Mouse (Mus musculus) neutrophil, adult 5-6 weeks (primary cell): Measurements from ENCODE around the gene Plxna4. TPM values are rescaled to one million over a fixed set of nuclear protein-coding genes. Genes with fewer than 3 reads are reported as not detected.

ENCODE experiments used
- ATAC-seq: fragments of 151-379, 151-347 bp; 2 replicates; pipeline ENCODE4 v1.8.0; 2017; ENCODE audit warnings: mild to moderate bottlenecking, moderate TSS enrichment; ENCODE audit not compliant: insufficient number of reproducible peaks, poor library complexity, low FRiP score, severe bottlenecking; ENCODE audit errors: extremely low read depth
- total RNA-seq: library from RNA; stranded (forward); fragments of 200-1000 nt; gene quantifications from 2 replicates; pipeline ENCODE4 v1.2.3, GENCODE M21; 2017

Gene Plxna4
- total RNA-seq, 1 experiment from 2014 or later: 0.81 TPM

DNA sequence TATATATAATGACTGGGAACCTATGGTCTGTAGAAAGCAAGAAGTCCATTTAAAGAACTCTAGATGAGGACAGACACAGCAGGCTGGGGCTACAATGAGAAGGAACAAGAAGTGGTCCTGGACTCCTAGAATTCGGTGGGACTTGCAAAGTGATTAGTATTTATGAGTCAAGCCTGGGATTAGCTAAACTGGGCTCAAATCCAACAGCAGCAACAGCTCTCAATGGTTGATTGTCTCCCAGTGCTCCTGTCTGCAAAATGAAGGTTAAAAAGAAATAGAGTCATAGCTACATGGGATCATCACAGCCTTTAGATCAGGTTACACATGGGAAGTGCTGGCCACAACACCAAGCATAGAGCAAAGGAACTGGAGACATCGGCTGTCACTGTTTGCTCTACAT, 148.6 kb downstream of the Plxna4 start:
- no peak for ATAC-seq

DNA sequence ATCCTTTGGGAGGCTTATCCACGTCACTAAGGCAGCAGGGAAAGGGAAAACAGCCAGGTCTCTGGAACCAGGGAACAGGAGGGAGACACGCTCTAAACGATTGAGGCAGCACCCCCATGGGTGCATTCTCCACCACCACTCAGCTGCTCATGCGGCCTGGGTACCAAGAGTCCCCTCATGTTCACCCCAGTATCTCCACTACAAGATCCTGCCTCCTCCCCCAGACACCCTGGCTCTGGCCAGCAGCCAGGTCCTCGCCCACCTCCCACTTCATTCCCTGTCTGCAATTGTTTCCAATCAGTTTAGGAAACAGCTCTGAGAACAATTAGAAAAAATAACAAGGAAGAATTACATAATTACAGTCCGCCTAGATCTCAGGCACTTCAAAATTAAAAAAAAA, 150.8 kb downstream of the Plxna4 start:
- no peak for ATAC-seq

DNA sequence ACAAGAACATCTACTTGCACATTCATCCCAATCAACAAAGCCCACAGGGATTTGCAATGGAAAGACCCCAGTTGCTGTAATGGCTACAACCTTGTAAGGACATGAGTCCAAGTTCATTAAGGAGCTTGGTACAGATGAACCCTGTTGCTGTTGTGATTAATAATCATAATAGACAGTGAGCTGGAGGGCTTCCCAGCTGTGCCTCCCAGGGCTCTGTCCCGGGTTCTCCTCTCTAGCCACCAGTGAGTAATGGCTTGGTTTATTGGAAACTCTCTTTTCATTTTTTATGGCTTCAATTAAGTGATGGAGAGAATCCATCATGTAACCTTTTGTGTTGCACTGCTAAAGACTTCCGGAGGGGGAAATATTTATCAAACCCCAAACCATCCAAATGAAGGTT, 164.9 kb downstream of the Plxna4 start:
- ATAC-seq: no peak

DNA sequence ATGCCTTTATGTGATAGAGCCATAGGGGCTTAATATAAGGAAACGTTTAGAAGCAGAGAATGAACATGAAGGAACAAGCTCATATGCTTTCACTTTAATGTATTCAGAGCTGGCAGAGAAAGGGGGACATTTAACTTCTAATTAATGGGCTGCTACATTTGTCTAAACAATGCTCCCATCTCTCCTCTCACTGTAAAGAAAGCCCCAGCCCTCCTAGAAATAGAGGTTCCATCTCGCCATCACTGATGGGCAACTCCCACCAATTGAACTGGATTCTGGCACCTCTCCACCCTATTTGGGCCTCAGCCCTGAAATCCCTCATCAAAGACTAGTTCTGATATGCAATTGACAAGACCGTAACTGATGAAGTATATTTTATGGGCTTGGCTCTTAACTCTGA, 167.4 kb downstream of the Plxna4 start:
- no peak for ATAC-seq

DNA sequence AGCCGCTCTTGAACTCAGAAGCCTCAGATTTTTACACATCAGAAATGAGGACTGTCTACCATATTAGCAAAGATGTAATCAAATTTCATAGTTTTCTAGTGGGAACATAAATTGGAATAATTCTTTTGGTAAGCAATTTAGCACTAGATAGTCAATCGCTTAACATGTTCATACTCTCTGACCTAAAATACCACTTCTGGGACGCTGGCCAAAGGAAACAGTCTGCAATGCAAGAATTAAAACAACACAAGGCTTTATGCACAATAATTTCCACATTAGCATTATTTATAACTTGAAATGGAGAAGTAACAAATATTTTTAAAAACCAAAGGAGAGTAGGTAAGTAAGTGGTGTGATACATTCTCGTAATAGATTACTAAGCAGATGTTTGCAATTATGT, 170.6 kb downstream of the Plxna4 start:
- ATAC-seq: no peak

DNA sequence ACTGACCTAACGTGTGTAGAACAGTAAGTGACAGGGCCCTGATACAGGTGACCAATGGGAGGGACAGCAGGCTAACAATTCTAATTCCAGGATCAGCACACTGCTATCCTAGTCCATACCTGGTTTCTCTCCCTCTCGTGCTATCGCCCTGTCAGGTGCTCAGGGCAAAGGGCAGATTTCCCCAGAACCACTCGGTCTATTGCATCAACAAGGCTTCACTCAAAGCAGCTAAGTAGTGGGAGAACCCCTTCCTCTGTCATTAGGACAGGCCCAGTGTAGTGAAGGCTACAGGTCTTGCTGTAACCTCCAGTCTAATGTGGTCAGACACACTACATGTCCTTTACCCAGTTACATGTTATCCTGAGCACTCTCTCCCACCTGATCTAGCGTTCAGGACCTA, 176.7 kb downstream of the Plxna4 start:
- no peak for ATAC-seq

DNA sequence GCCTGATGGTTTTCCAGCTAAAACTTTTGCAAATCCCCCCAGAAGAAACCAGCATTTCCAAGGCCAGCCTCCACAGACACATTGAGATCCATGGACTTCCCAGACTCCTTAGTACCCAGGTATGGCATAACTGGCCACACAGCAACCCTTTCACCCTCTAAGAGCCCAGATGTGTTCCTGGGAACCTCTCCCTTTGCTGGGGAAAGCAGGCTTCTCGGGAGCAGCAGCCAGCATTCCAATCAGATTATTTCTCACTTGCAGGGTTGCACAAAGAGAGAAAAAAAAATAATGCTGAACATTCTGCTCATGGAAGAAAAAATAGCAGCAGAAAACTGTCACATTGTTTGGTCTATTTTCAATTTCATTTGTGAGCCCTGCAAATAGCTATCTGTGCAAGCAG, 178.4 kb downstream of the Plxna4 start:
- no peak for ATAC-seq

DNA sequence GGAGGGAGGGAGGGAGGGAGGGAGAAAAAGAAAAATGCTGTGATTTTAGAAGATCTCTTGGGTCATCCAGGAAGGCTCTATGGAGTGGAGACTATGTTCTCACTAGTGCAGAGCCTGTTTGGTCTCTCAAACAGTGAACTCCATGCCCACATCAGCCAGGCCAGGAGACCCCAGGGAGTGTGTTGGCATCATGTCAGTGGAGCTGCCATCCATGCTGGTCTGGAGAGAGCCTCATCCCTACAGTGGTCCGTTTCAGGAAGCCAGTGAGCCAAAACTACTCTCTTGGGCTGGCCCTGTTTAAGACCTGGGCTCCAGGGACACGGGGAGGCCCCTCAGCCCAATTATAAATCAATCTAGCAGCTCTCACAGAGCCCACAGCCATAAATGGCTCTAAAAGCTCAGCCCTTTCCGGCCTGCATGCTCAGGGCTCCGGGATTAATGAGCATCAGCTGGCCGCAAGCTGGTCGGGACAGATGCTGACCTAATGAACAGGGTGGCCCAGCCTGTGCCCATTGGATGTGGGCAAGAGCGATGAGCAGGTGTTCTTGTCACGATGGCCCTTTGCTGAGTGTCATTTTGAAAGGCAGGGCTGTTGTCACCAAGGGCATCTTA, 180.3 kb downstream of the Plxna4 start:
- no peak for ATAC-seq

DNA sequence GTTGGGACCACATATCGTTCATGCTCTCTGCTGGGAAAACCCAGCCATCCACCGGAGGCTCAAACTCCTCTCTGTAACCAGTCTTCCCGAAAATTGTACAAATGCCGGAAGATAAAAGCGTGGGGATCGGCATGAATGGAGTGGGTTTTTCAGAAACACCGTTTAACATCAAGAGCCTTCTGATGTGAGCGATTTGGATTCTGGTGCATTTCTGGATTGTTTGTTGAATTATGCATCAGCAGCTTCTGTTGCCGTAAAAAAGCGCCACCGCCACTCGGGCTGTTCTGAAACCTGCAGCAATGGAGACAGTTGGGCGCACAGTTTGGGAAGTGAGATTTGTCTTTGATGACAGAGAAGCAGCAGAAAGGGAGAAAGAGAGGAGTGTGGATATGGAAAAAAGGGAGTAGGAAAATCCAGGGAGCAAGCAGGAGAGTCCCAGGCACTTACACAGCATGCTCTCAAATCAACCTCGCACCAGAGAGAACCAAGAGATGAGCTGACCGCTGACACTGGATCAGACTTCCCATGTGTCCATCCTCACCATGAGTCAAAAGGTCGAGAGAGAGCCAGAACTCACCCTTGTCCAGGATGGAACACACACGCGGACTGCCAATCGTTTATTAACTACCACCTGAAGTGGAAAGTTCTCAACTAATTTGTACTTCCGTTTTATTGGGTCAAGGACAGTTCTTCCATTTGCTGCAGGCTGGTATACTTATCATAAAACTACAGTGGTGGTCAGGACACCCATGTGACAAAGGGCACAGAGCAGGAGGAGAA, 181.5 kb downstream of the Plxna4 start:
- ATAC-seq: no peak

DNA sequence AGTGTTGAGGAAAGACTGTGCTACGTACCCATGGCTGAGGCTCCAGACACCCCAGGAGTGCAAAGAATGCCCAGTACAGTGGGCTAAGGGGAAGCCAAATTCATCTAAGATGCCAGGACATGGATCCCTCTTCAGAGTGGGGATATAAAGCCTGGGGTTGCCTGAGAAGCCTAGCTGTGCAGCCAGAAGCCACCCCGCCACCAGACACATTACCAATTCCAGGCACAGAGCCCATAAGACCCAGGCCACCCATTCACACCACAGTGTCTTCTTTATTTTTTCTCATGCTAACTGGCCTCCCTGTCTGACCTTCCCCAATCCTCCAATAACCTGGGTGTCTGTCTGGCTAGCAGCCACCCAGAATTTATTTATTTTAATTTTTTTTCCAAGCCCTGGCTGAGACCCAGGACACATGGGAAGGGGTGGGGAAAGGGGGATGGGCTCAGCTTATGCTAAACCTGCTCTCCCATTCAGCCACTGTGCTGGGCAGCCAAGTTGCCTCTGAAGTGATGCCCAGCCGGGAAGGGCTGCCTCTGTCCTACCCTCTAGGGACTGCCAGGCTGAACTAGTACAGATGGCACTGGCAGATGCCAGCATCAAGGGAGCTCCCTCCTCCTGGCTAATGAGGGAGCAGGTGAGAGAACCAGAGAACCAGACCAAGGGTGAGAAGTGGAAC, 185.3 kb downstream of the Plxna4 start:
- no peak for ATAC-seq

DNA sequence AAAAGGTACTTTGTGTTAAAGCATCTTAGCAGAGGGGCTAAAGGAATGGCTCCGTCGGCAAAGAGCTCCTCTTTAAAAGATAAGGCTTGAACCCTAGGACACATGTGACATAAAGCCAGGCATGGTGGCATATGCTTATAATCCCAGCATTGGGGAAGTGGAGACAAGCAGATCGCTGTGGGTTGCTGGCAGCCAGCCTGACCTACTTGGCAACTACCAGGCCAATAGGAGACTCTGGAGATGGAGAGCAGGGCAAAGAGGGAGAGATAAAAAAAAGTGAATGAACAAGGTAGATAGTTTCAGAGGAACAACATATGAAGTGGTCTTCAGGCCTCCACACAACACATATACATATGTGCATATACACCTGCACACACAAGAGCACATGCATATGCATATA, 189.7 kb downstream of the Plxna4 start:
- ATAC-seq: no peak

DNA sequence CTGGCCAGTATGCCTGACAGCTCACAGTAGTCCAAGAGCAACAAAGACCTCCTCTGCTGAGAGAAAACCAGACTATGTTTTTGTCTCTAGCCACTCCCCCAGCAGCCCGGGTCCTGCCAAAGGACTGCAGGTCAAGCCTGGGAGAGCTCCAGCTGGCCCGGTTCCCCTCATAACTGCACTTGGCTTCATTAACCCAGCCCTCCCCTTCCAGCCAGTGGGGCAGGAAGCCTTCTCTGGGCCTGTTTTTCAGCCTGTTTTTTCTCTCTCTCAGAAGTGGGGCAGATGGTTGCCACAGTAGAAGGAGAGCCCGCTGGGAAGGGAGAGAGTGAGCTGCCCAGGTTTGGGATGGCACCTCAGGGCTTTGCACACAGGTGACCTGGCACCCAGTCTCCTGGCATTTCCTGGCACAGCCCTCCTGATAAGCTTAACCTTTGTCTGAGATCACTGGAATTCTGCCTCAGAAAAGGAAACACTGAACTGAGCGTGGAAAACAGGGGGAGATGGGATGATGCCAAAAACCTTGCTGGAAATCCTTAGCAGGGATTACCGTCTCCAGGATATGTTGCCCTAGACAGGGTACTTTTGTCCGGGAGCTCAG, 190.8 kb downstream of the Plxna4 start:
- no peak for ATAC-seq

DNA sequence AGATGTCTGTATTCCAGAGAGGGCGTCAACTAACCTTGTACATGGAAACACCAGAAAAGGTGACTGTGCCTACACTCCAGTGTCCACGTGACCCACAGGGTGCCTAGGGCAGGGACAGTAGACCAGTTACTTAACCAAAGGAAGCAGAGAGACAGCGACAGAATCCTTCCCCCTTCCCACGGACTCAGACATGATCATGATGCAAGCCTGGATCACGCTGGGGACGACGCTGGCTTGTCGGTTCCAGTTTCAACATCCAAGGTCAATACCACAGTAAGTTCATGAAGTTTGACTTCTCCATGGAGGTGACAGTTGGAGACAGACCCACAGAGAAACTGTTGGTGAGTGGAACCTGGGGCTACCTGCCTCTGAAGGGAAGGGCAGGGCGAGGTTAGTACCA, 192.6 kb downstream of the Plxna4 start:
- no peak for ATAC-seq

DNA sequence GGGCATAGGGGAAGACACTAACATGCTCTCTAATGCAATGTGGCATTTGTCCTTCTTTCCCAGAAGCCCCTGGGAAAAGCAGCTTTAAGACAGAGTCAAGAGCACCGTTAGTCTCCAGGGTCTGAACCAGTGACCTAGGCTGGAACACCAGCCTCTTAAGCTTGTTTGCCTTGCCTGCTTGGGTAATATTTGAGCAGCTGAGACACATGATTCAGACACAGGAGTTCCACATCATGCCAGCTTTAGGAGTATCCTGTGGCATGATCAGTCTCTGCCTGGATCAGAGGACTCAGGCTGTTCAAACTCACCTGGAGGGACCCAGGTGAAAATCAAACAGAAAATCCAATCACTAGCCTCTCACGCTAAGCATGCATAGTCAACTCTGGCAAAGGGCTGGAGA, 195.7 kb downstream of the Plxna4 start:
- no peak for ATAC-seq

DNA sequence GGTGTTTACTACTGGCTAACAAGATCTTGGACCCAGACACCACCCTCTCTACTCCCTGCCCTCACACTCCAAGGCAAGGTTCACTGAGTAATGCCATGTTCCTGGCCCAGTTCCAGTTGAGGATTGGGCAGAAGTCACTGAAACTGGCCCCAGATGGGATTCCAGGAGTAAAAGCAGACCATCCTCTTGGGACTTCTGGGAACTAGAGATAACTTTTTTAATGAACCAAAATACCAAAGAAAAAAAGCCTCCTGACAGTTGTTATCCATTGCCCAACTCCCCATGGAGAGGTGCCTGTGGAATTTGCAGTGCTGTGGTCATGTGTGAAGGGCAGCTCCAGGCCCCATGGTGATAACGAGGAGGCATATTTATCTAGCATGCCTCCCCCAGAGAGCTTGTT, 199.7 kb downstream of the Plxna4 start:
- no peak for ATAC-seq

DNA sequence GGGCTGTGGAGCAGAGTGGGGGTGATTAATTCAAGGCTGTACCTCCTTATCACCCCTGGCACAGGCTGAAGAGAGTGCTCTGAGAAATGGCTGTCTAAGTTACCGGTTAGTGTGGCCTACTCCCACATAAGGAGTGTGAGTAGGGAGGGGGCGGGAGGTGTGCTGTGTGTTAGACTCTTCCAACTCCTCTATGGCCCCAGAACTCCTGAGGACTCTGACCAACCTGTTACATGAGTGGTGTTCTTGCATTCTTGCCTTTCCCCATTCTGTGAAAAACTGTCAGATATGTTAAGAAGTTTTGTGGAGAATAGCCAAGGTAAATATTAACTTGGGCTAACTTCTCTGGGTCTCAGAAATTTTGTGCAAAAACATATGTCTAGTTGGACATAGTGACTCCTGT, 201.1 kb downstream of the Plxna4 start:
- no peak for ATAC-seq

DNA sequence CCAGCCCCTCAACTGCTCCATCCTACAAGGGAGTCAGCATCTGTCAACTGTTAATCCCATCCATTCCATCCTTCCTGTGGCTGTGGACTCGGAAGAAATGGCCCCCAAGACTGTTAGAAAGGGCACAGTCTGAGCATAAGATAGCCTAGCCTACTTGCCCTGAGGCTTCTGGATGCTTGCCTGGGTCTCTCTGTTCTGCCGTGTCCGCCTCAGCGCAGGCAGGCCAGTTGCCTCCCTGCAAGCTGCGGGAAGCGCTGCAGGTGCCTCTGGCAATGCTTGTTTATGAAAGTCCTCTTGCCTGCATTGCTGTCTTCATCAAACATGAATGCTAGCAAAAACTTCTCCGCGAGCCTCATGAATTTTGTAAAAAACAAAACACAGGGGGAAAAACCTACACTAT, 203.1 kb downstream of the Plxna4 start:
- no peak for ATAC-seq

DNA sequence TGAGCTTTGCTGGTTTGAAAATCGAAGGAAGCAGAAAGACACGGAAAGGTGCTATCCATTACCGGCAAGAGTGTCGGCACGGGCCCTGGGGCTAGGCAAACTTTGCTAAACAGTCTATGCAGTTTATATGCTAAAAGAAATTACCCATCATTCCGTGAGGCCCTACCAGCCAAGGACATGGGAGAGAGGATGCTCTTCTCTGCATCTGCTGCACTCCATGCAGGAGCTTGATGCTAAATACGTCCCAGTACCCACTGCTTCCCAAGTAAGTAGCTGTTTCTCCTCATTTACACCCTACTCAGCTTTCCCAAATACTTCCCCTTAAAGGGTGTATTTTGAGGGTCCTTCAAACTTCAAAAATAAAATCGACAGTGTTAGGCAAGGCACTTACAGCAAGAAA, 203.6 kb downstream of the Plxna4 start:
- ATAC-seq: no peak

DNA sequence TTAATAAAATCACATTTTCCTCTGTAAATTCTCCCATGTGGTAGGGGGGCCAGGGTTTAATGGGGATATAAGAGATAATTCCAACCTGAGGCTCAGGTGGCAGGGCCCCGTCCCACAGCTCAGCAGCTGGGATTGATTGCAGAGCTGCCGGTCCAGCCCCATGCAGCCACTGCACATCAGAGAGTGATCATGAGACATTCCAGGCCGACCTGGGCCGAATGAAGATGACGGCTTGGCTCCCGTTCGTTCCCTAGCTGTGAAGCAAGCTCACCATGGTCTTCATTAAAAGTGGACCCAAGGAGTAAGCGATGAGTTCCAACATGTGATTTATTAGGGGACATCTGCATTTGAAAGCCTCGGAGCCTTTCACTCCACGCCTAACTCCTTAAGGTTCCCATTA, 206.5 kb downstream of the Plxna4 start:
- no peak for ATAC-seq

DNA sequence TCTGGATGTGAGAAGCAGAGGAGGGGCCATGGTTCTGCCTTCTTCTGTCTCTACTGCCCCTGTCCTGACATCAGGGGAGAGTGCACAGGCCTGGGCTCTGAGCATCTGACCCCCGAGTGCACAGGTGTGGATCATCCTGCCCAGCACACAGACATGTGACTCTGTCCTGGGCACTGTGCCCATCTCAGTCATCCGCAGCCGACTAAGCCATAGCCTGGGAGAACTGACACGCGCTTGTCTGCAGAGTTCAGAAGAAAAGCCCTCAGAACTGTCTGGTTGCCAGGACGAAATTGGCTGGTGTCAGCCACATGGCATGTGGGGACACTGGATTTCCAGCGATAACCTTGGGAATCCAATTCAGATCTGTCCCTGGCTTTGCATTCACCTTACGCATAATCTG, 210.8 kb downstream of the Plxna4 start:
- ATAC-seq: no peak
